Mouse (Mus musculus): Measurements from ENCODE around the gene Gm10447.

DNA sequence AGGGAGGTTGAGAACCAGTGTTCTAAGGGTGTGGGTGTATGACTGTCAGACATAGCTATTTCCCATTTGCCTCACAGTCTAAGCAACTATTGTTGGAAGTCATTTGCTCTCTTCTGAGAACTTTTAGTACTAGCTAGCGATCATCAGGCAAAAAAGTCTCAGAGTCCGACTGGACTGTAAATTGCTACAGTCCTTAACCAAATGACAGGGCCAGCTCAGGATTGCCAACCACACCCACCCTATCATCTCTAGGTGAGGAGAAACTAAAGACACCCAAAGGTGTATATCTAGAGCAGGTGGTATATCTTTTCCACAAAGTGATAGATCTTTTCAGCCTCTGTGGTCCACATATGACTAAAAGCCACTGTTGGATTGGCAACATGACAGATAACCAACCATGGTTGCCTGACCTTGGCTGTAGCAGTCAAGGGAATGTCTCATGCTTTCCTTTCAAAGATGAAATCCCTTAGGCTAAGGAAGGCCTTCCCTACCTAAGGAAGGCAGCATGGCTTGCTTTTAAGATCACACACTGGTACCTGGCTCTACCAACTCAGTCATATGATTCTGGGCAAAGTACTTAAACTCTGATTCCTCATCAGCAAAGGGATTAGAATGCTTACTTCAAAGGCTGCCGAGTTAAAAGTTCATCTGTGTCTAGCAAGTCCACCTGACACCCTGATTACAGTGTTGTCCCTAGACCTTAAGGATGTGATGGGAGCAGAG is 28.8 kb downstream of the Gm10447 start:
- no peak for TF ChIP-seq CTCF (IDR thresholded peaks at IDR 0.05; ENCODE audit: borderline replicate concordance, insufficient read depth, low read length)
- 0 out of 2 replicates have a peak, but pooled peaks have one; percentile 3 for TF ChIP-seq POLR2A (IDR thresholded peaks at IDR 0.05; ENCODE audit: low read depth, low read length)
